Mouse (Mus musculus): ENCODE results near the gene Zbtb25. TPM values are rescaled to one million over a fixed set of nuclear protein-coding genes. Genes with fewer than 3 reads are reported as not detected.

The Zbtb25 gene
- total RNA-seq (2023) = 47.1 TPM

DNA sequence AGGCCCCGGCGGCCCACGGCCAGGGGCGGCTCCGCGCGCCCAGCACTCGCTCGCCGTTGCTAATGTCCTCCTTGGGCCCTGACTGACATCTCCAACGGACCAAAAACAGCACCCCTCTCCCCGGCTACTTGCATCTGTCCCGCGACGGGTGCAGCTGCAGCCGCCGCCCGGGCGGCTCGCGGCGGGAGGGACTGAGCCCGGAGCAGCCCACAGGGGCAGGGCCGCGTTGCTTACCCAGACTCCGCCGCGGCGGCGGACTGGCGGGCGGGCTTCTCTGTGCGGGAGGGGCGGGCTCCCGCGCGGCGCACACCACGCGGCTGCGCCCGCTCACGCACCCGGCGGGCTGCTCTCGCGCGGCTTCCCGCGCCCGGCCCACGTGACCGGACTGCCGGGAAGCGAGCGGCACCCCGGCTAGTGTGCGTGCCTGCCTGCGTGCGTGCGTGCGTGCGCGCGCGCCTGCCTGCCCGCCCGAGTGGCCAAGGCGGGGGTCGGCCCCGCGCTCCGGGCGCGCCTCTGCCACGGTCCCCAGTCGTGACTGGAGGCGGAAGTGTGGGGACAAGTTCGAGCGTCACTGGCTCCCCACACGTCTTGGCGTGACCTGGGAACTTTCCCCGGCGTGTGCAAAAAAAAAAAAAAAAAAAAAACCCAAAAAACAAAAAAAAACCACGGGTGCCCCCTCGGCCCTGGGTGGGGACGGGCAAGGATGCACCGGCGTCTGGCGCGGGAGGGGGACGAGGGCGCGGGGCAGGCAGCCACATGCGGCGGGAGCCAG, at the start of gene Zbtb25:
Gene Zbtb25, minus strand, starts transcription at position 397 of the 772 bp plus-strand sequence.

DNA sequence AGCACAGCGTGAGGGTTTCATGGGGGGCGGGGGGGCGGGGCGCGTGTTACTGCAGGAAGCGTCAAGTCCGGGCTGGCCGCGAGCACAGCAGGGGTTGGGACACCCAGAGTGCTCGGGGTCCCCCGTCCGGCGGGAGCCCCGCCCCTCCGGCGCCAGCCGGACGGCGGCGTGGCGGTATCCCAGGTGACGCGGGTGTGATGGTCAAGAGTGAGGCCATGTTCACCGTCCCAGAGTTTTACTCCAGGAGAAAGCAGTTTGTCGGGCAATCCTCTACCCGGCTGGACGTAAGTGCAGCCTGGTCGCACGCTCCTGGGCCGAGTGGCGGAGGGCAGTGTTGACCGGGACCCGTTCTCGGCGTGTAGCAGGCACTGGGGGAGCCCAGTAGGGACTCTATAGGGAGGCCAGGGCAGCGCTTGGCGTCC, 48.0 kb upstream of the Zbtb25 start, which contains the start of gene Ppp1r36:
Gene Ppp1r36, plus strand, starts transcription at position 106 of the 422 bp plus-strand sequence.

DNA sequence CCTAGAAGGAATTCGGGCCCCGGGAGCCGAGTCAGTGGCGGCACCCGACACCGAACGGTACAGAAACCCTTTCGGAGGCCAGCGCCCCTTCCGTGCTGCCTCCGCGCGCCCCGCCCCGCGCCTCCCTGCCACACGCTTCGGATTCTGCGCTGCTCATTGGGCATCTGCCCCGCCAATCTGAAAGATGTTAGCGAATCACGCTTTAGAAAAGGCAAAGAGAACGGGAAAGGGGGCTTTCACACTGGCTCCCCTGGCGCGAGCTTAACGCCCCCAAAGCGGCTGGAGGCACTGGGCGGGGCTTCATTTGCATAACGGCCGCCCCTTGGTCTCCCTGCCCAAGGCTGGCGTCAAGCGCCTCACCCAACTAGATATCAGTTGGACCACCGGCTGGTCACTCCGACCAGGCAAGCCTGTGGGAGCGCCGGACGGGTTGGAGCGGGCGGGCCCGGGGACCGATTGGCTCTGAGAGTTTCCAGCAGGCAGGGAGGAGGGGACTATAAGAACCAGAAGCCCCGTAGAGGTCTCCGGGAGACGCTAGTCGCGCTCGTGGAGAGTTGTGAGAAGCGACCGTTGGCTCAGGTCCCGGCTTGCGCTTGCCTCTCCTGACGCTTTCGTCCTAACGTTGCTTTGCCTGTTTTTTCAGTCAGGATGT, 34.6 kb upstream of the Zbtb25 start, which contains the start of gene Hspa2:
Gene Hspa2, plus strand, starts transcription at position 291 of the 652 bp plus-strand sequence.

DNA sequence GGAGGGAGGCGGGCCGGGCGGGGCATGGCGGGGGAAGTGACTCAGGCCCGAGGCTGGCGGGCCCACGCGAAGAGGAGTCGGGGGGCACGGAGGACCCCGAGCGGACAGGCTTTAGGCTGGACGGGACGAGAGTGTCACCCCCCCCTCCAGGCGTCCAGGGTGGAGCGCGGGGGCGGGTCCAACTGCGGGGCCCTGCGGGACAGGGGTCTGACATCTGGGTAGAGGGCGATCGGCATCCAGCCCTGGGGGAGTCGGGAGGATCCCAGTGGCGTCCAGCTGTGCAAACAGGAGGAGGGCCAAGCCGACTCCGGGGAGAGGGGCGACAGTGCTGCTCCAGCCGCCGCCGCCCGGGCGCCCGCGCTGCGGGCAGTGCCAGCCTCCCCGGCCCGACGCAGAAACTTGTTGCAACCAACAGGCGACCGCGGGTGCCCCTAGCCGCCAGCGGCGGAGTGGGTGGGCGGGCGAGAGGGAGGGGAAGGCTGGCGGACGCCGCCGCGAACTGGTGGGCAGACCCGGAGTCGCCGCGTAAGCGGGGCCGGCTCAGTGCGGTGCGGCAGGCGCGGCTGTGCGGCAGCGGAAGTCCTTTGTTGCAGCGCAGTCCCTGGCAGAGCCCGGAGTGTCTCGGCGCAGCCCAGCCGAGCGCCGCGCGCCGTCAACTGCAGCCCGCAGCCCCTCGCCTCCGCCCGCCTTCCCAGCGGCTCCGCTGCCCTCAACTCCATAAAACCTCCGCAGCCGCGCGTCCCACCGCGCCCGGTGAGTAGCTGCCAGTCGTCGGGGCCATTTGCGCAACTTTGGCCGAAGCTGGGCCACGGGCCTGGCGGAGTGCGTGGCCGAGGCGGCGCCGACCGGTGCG, 802 bp upstream of the Zbtb25 start, which contains the start of gene Zbtb1:
Gene Zbtb1, plus strand, starts transcription at position 289 of the 853 bp plus-strand sequence.

DNA sequence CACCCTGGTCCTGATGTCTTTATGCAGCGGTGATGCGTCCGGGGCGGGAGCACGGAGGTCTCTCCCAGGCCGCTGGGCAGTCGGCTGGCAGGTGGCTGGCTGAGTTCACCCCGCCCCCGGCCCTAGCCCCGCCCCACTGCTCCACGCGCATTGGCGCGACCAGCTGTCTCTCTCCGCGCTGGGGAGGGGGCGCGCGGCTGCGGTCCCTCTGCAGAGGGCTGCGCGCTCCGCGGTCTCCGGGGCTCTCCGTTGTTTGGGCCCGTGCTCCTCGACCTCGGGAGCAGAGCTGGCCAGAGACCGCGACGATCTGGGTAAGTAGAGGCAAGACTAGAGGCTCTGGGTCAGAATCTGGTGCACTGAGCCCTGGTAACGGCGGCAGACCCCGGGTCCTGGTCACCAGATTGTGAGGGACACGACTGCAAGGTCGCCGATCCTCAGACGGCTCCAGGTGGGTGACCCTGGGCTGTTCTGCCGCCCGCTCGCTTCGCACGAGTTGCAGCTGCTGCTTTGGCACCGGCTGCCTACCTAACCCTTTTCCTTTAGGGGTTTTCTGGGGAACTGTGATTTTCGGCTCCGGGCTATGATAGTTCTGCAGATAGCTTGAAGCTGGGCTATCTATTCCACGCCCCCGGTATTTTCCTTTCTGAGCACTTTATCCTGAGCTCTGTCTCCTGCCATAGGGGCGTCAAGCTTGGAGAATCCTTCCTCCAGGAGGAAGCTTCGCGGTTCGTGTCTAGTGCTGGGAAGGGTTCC, 44.5 kb downstream of the Zbtb25 start, which contains the start of gene Akap5:
Gene Akap5, plus strand, starts transcription at position 213 of the 753 bp plus-strand sequence.

Other genes starting within 250 kb of the Zbtb25 start
- not detected for gene Esr2, start 192.3 kb downstream of the Zbtb25 start, total RNA-seq (2023)
- not detected for gene Tex21, start 122.9 kb downstream of the Zbtb25 start, total RNA-seq (2023)
- 57.0 TPM for gene Mthfd1, start 114.3 kb downstream of the Zbtb25 start, total RNA-seq (2023)
- 0.67 TPM for gene Akap5, start 44.7 kb downstream of the Zbtb25 start, total RNA-seq (2023)
- 20.8 TPM for gene Zbtb1, start 664 bp upstream of the Zbtb25 start, total RNA-seq (2023)
- 4.4 TPM for gene Hspa2, start 34.6 kb upstream of the Zbtb25 start, total RNA-seq (2023)
- not detected for gene Ppp1r36, start 47.9 kb upstream of the Zbtb25 start, total RNA-seq (2023)
- gene Plekhg3, start 161.3 kb upstream of the Zbtb25 start, total RNA-seq (2023) = 9.4 TPM